Mouse (Mus musculus): ENCODE data around the gene Ccdc184. TPM values are rescaled to one million over a fixed set of nuclear protein-coding genes. Genes with fewer than 3 reads are reported as not detected.

Gene Ccdc184
- polyA plus RNA-seq, 1 experiment from 2014 or later: 1.7 TPM

GRCm38 (mm10) chr15:98152916-98153315 lies 14.0 kb upstream of the Ccdc184 start:
- no peak overlapping the region for H3K4me3 ChIP-seq (replicated peaks; ENCODE audit: low read length)
- H3K4me1 ChIP-seq (ENCODE audit: control insufficient read depth, insufficient read depth, low read length): no peaks in the 10 kb centered on the region
- ATAC-seq (ENCODE audit: insufficient read depth, low FRiP score): no peak
- no peak overlapping the region for H3K9ac ChIP-seq (ENCODE audit: low read length)
- no peaks in the 10 kb centered on the region for H3K27me3 ChIP-seq (ENCODE audit: control insufficient read depth, insufficient read depth, low read length)
- no peak overlapping the region for H3K4me2 ChIP-seq (ENCODE audit: low read depth, low read length)
- 65% methylated on average over 7 of the region's 7 CpGs for WGBS
- no peaks in the 10 kb centered on the region for H3K36me3 ChIP-seq (ENCODE audit: control insufficient read depth, insufficient read depth, low read length)
- H3K27ac ChIP-seq (ENCODE audit: low read length): no peak overlapping the region
- H3K9me3 ChIP-seq (replicated peaks; ENCODE audit: control insufficient read depth, low read length): no peaks in the 10 kb centered on the region

GRCm38 (mm10) chr15:98153625-98154024 lies 13.3 kb upstream of the Ccdc184 start:
- H3K36me3 ChIP-seq (ENCODE audit: control insufficient read depth, insufficient read depth, low read length): no peaks in the 10 kb centered on the region
- no peak overlapping the region for H3K27ac ChIP-seq (ENCODE audit: low read length)
- 35% methylated on average over 3 of the region's 3 CpGs for WGBS
- no peak for ATAC-seq (ENCODE audit: insufficient read depth, low FRiP score)
- H3K27me3 ChIP-seq (ENCODE audit: control insufficient read depth, insufficient read depth, low read length): no peaks in the 10 kb centered on the region
- H3K9ac ChIP-seq (ENCODE audit: low read length): peak overlapping the region; percentile 28; the same call in 1 of the 2 replicates
- H3K9me3 ChIP-seq (replicated peaks; ENCODE audit: control insufficient read depth, low read length): no peaks in the 10 kb centered on the region
- H3K4me2 ChIP-seq (ENCODE audit: low read depth, low read length): no peak overlapping the region
- no peaks in the 10 kb centered on the region for H3K4me1 ChIP-seq (ENCODE audit: control insufficient read depth, insufficient read depth, low read length)
- no peak overlapping the region for H3K4me3 ChIP-seq (replicated peaks; ENCODE audit: low read length)

- H3K4me3 ChIP-seq (replicated peaks; ENCODE audit: low read length): no peak overlapping the region
- no peaks in the 10 kb centered on the region for H3K9me3 ChIP-seq (replicated peaks; ENCODE audit: control insufficient read depth, low read length)
- H3K4me2 ChIP-seq (ENCODE audit: low read depth, low read length): no peak overlapping the region
- H3K4me1 ChIP-seq (ENCODE audit: control insufficient read depth, insufficient read depth, low read length): no peaks in the 10 kb centered on the region
- 49% methylated on average over 3 of the region's 4 CpGs for WGBS
- no peak for ATAC-seq (ENCODE audit: insufficient read depth, low FRiP score)
- no peak overlapping the region for H3K27ac ChIP-seq (ENCODE audit: low read length)
- no peak overlapping the region for H3K9ac ChIP-seq (ENCODE audit: low read length)
- no peaks in the 10 kb centered on the region for H3K36me3 ChIP-seq (ENCODE audit: control insufficient read depth, insufficient read depth, low read length)
- no peaks in the 10 kb centered on the region for H3K27me3 ChIP-seq (ENCODE audit: control insufficient read depth, insufficient read depth, low read length)
These were observed 12.8 kb upstream of the Ccdc184 start for GRCm38 (mm10) chr15:98154146-98154545.

GRCm38 (mm10) chr15:98154631-98155030 lies 12.3 kb upstream of the Ccdc184 start:
- no peaks in the 10 kb centered on the region for H3K4me1 ChIP-seq (ENCODE audit: control insufficient read depth, insufficient read depth, low read length)
- H3K9me3 ChIP-seq (replicated peaks; ENCODE audit: control insufficient read depth, low read length): no peaks in the 10 kb centered on the region
- no peak overlapping the region for H3K4me3 ChIP-seq (replicated peaks; ENCODE audit: low read length)
- no peak for ATAC-seq (ENCODE audit: insufficient read depth, low FRiP score)
- H3K27me3 ChIP-seq (ENCODE audit: control insufficient read depth, insufficient read depth, low read length): no peaks in the 10 kb centered on the region
- no peaks in the 10 kb centered on the region for H3K36me3 ChIP-seq (ENCODE audit: control insufficient read depth, insufficient read depth, low read length)
- H3K4me2 ChIP-seq (ENCODE audit: low read depth, low read length): no peak overlapping the region
- no peak overlapping the region for H3K9ac ChIP-seq (ENCODE audit: low read length)
- H3K27ac ChIP-seq (ENCODE audit: low read length): no peak overlapping the region
- WGBS: 67% methylated on average over 3 of the region's 3 CpGs

DNA sequence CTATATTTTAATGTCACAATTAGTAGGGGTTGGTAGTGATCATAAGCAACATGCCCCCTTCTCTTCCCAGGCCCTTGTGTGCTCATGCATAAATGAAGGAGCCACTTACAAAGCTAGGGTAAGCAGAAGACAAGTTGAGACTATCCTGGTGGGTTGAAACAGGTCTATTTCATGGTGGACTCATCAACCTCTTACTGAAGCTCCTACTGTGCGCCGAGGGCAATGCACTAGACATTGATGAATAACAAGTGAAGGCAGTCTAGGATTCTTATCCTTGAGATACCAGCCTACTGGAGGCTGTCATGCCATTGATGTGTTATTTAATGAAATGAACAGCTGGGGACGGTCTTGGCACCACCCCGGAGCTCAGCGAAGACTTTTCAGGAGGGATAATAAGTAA lies 11.7 kb upstream of the Ccdc184 start:
- Histone ChIP-seq H3K4me1 (ENCODE audit: control insufficient read depth, insufficient read depth, low read length) (no peaks in the 10 kb centered on the region), H3K27ac (ENCODE audit: low read length) (no peak overlapping the region), H3K9me3 (replicated peaks; ENCODE audit: control insufficient read depth, low read length) (no peaks in the 10 kb centered on the region), H3K9ac (ENCODE audit: low read length) (no peak overlapping the region), H3K27me3 (ENCODE audit: control insufficient read depth, insufficient read depth, low read length) (no peaks in the 10 kb centered on the region), H3K4me2 (ENCODE audit: low read depth, low read length) (no peak overlapping the region), H3K36me3 (ENCODE audit: control insufficient read depth, insufficient read depth, low read length) (no peaks in the 10 kb centered on the region), H3K4me3 (replicated peaks; ENCODE audit: low read length) (no peak overlapping the region)
- ATAC-seq (ENCODE audit: insufficient read depth, low FRiP score): no peak
- WGBS: 85% methylated on average over 5 of the region's 5 CpGs

- Histone ChIP-seq H3K4me1 (ENCODE audit: control insufficient read depth, insufficient read depth, low read length) (no peaks in the 10 kb centered on the region), H3K36me3 (ENCODE audit: control insufficient read depth, insufficient read depth, low read length) (no peaks in the 10 kb centered on the region), H3K4me2 (ENCODE audit: low read depth, low read length) (no peak overlapping the region), H3K27me3 (ENCODE audit: control insufficient read depth, insufficient read depth, low read length) (no peaks in the 10 kb centered on the region), H3K9ac (ENCODE audit: low read length) (no peak overlapping the region), H3K27ac (ENCODE audit: low read length) (no peak overlapping the region), H3K9me3 (replicated peaks; ENCODE audit: control insufficient read depth, low read length) (no peaks in the 10 kb centered on the region), H3K4me3 (replicated peaks; ENCODE audit: low read length) (no peak overlapping the region)
- ATAC-seq (ENCODE audit: insufficient read depth, low FRiP score): no peak
- WGBS: 61% methylated on average over 4 of the region's 4 CpGs
These were observed 11.0 kb upstream of the Ccdc184 start for GRCm38 (mm10) chr15:98155944-98156343.

GRCm38 (mm10) chr15:98157253-98157652 lies 9.7 kb upstream of the Ccdc184 start:
- 57% methylated on average over 1 of the region's 1 CpGs for WGBS
- Histone ChIP-seq H3K4me3 (replicated peaks; ENCODE audit: low read length) (no peak overlapping the region), H3K27ac (ENCODE audit: low read length) (no peak overlapping the region), H3K9me3 (replicated peaks; ENCODE audit: control insufficient read depth, low read length) (no peaks in the 10 kb centered on the region), H3K36me3 (ENCODE audit: control insufficient read depth, insufficient read depth, low read length) (no peaks in the 10 kb centered on the region), H3K9ac (ENCODE audit: low read length) (no peak overlapping the region), H3K4me1 (ENCODE audit: control insufficient read depth, insufficient read depth, low read length) (no peaks in the 10 kb centered on the region), H3K4me2 (ENCODE audit: low read depth, low read length) (no peak overlapping the region), H3K27me3 (ENCODE audit: control insufficient read depth, insufficient read depth, low read length) (no peaks in the 10 kb centered on the region)
- ATAC-seq (ENCODE audit: insufficient read depth, low FRiP score): no peak

DNA sequence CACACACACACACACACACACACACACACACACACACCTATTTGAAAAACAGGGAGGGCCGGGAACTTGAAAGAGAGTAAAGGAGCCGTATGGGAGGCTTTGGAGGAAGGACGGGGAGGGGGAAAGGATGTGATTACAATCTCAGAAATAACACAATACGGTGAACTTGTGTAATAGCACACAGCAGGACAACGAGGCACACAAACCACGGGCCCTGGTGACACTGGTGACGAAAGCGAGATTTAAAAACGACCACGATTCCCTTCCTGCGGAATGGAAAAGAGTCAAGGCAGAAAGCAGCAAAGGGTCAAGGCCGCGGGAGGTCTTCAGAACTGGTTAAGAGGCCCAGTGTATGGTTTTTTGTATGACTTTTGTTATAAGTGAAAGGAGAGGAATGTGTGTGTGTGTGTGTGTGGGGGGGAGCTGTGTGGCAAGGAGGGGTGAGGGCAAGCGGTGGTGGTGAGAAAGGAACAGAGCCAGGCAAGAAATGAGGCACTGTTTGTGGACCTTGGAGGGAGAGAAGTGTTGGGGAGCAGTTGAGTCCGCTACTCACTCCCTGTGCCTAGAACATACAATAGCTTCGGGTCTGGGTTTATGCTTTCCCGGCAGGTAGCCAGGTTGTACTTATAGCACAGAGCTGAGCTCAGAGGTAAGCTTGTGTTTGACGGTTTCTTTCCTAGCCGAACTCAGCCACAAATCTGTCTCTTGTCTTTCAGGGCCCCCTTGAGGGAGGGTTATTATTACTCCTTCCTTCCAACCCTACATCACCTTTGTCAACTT lies 5.7 kb upstream of the Ccdc184 start:
- Histone ChIP-seq H3K9me3 (replicated peaks; ENCODE audit: control insufficient read depth, low read length) (no peaks in the 10 kb centered on the region), H3K27me3 (ENCODE audit: control insufficient read depth, insufficient read depth, low read length) (peaks cover 9% of the 10 kb centered on the region), H3K4me3 (replicated peaks; ENCODE audit: low read length) (no peak overlapping the region), H3K4me1 (ENCODE audit: control insufficient read depth, insufficient read depth, low read length) (no peaks in the 10 kb centered on the region), H3K36me3 (ENCODE audit: control insufficient read depth, insufficient read depth, low read length) (no peaks in the 10 kb centered on the region), H3K27ac (ENCODE audit: low read length) (no peak overlapping the region), H3K9ac (ENCODE audit: low read length) (no peak overlapping the region), H3K4me2 (ENCODE audit: low read depth, low read length) (no peak overlapping the region)
- ATAC-seq (ENCODE audit: insufficient read depth, low FRiP score): no peak
- 62% methylated on average over 19 of the region's 19 CpGs for WGBS

DNA sequence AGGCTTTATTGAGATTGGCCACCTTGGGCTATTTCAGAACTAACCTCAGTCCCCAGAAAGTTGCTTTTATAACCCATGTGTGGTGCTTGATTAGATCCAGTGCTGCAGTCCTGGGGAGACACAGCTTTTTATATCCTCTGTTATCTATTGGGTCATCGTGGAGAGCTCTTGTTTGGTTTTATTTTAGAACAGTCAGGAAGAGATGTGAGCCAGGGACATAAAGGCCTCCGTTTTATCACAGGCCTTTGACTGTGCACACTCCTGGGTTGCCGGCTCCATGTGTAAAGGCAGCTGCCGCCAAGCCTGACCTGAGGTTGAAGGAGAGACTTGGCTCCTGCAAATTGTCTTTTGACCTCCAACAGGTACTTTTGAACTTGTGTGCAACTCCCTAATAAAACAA lies 4.4 kb upstream of the Ccdc184 start:
- Histone ChIP-seq H3K36me3 (ENCODE audit: control insufficient read depth, insufficient read depth, low read length) (no peaks in the 10 kb centered on the region), H3K9me3 (replicated peaks; ENCODE audit: control insufficient read depth, low read length) (no peaks in the 10 kb centered on the region), H3K4me2 (ENCODE audit: low read depth, low read length) (no peak overlapping the region), H3K27ac (ENCODE audit: low read length) (no peak overlapping the region), H3K9ac (ENCODE audit: low read length) (no peak overlapping the region), H3K4me1 (ENCODE audit: control insufficient read depth, insufficient read depth, low read length) (peaks cover 5% of the 10 kb centered on the region), H3K4me3 (replicated peaks; ENCODE audit: low read length) (no peak overlapping the region), H3K27me3 (ENCODE audit: control insufficient read depth, insufficient read depth, low read length) (peaks cover 21% of the 10 kb centered on the region)
- ATAC-seq (ENCODE audit: insufficient read depth, low FRiP score): no peak
- WGBS: 70% methylated on average over 4 of the region's 4 CpGs

Data from stomach, embryonic 16.5 days (tissue).